Mouse (Mus musculus): Measurements from ENCODE around the gene Epha10. TPM values are rescaled to one million over a fixed set of nuclear protein-coding genes. Genes with fewer than 3 reads are reported as not detected.
A peak's percentile ranks its signal among the peaks of the same experiment; 100 is the strongest.

The Epha10 gene
- not detected in 2 replicates for polyA plus RNA-seq (2015; fragmentation: Nextera tagmentation; extraction: Ambion mirVana)

DNA sequence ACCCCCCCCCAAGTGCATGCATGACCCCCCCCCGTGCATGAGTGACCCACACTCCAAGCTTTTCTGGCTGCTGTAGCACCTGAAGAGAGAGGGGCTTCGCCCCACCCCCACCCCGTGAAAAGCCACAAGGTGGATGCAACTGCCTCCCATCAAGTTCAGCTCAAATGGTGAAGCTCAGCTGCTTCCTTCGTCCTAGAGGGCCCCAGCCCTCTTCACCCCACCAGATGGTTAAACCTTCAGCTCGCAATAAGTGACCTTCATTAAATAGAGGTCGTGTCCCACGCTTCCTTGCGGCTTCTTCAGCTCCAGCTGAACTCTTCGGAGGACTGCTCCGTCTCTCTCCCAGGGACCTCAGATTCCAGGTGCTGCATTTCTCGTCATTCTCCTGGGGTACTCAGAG, at the start of gene Epha10:
Epha10 (plus strand) TSS at position 301 of the 400 bp plus-strand sequence.
- Histone ChIP-seq H3K4me1 (ENCODE audit: insufficient read depth, low read depth, low read length) (no peaks in the 10 kb centered on the region), H3K27ac (ENCODE audit: low read length) (no peak within 1 kb of the TSS), H3K27me3 (replicated peaks; ENCODE audit: insufficient read depth, low read length) (peaks cover 24% of the 10 kb centered on the region), H3K4me2 (replicated peaks; ENCODE audit: low read depth, low read length) (0 out of 2 replicates have a peak within 1 kb of the TSS, but pooled peaks have one; percentile 3), H3K9me3 (ENCODE audit: low read length) (no peaks in the 10 kb centered on the region), H3K4me3 (ENCODE audit: low read depth, low read length) (no peak within 1 kb of the TSS), H3K9ac (replicated peaks; ENCODE audit: low read depth) (no peak within 1 kb of the TSS), H3K36me3 (ENCODE audit: insufficient read depth, low read length) (no peaks in the 10 kb centered on the region)
- ATAC-seq: no peak
- DNase-seq (ENCODE audit: low spot score): no peak
- no peak for TF ChIP-seq EP300 (IDR thresholded peaks at IDR 0.05)
- no peak for TF ChIP-seq CTCF (IDR thresholded peaks at IDR 0.05)
- 7% methylated on average over 11 of the region's 11 CpGs for WGBS

DNA sequence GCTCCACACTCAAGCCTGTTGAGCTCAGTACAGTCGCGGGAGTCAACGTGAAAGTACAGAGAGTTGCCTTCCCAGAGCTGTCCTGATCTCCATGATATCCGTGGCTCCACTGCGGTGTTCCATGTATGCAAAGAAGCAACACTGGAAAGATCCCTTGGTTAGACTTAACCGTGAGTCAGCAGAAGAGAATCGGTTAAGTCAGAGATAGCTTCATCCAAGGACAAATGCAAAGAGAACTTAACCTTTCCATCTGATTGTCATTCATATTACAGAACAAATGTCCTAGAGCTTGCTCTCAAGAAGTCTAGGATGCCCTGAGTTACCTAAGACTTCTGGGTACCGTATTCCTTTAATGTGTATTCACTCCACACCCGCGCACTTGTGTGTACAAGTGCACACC, 47.9 kb upstream of the Epha10 start:
- Histone ChIP-seq H3K27me3 (replicated peaks; ENCODE audit: insufficient read depth, low read length) (no peaks in the 10 kb centered on the region), H3K36me3 (ENCODE audit: insufficient read depth, low read length) (no peaks in the 10 kb centered on the region), H3K4me2 (replicated peaks; ENCODE audit: low read depth, low read length) (no peak overlapping the region), H3K9me3 (ENCODE audit: low read length) (no peaks in the 10 kb centered on the region), H3K4me1 (ENCODE audit: insufficient read depth, low read depth, low read length) (no peaks in the 10 kb centered on the region), H3K27ac (ENCODE audit: low read length) (no peak overlapping the region), H3K9ac (replicated peaks; ENCODE audit: low read depth) (no peak overlapping the region), H3K4me3 (ENCODE audit: low read depth, low read length) (no peak overlapping the region)
- DNase-seq (ENCODE audit: low spot score) (no peak), ATAC-seq (no peak)
- 94% methylated on average over 10 of the region's 10 CpGs for WGBS
- TF ChIP-seq EP300 (IDR thresholded peaks at IDR 0.05) (no peak), CTCF (IDR thresholded peaks at IDR 0.05) (no peak)

DNA sequence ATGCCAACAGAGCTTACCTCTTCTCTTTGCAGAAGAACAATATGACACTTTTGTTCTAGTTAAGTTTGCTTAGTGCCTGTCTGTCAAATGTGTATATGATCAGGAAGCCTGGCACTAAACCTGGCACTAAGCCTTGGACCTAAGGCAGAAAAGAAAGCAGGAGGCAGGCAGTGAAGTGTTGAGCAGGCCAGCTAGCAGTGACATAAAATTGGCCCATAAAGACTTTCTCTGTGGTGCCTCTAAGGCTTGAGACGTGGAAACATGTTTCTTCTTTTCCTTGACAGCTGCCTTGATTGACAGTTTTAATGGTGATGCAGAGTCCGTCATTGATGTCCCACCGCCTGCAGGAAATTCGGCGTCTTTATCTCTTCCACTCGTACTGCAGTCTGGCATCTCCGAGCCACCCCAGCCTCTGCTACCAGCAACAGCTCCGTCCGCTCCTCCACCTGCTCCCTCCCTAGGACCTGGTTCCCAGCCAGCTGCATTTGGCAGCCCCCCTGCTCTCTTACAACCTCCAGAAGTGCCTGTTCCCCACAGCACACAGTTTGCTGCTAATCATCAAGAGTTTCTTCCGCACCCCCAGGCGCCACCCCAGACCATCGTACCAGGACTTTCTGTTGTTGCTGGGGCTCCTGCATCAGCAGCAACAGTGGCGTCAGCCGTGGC, 42.5 kb upstream of the Epha10 start:
- no peak overlapping the region for H3K9ac ChIP-seq (replicated peaks; ENCODE audit: low read depth)
- 84% methylated on average over 14 of the region's 14 CpGs for WGBS
- H3K9me3 ChIP-seq (ENCODE audit: low read length): no peaks in the 10 kb centered on the region
- no peak overlapping the region for H3K4me2 ChIP-seq (replicated peaks; ENCODE audit: low read depth, low read length)
- H3K27me3 ChIP-seq (replicated peaks; ENCODE audit: insufficient read depth, low read length): no peaks in the 10 kb centered on the region
- ATAC-seq: no peak
- H3K27ac ChIP-seq (ENCODE audit: low read length): no peak overlapping the region
- no peak overlapping the region for H3K4me3 ChIP-seq (ENCODE audit: low read depth, low read length)
- TF ChIP-seq EP300 (IDR thresholded peaks at IDR 0.05): no peak
- TF ChIP-seq CTCF (IDR thresholded peaks at IDR 0.05): no peak
- H3K36me3 ChIP-seq (ENCODE audit: insufficient read depth, low read length): peaks cover 6% of the 10 kb centered on the region; the same call in 1 of the 2 replicates
- DNase-seq (ENCODE audit: low spot score): no peak
- H3K4me1 ChIP-seq (ENCODE audit: insufficient read depth, low read depth, low read length): no peaks in the 10 kb centered on the region

DNA sequence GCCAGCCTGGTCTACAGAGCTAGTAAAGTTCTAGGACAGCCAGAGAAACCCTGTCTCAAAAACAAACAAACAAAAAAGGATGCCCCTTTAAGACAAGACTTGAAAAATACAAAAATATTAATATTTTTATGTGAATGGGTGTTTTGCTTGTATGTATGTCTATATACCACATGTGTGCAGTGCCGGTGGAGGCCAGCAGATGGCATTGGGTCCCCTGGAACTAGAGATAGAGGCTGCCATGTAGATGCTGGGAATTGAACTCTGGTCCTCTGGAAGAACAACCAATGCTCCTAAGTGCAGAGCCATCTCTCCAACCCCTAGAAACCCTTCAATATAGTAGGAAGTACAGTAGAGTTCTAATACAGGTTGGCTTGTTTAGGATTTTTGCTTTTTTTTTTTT, 39.7 kb upstream of the Epha10 start:
- DNase-seq (ENCODE audit: low spot score): no peak
- TF ChIP-seq EP300 (IDR thresholded peaks at IDR 0.05) (no peak), CTCF (IDR thresholded peaks at IDR 0.05) (no peak)
- Histone ChIP-seq H3K27me3 (replicated peaks; ENCODE audit: insufficient read depth, low read length) (no peaks in the 10 kb centered on the region), H3K36me3 (ENCODE audit: insufficient read depth, low read length) (peaks cover 6% of the 10 kb centered on the region; the same call in 1 of the 2 replicates), H3K9ac (replicated peaks; ENCODE audit: low read depth) (no peak overlapping the region), H3K4me1 (ENCODE audit: insufficient read depth, low read depth, low read length) (no peaks in the 10 kb centered on the region), H3K27ac (ENCODE audit: low read length) (no peak overlapping the region), H3K9me3 (ENCODE audit: low read length) (no peaks in the 10 kb centered on the region), H3K4me3 (ENCODE audit: low read depth, low read length) (no peak overlapping the region), H3K4me2 (replicated peaks; ENCODE audit: low read depth, low read length) (no peak overlapping the region)
- WGBS: 100% methylated on average over 1 of the region's 1 CpGs
- no peak for ATAC-seq

DNA sequence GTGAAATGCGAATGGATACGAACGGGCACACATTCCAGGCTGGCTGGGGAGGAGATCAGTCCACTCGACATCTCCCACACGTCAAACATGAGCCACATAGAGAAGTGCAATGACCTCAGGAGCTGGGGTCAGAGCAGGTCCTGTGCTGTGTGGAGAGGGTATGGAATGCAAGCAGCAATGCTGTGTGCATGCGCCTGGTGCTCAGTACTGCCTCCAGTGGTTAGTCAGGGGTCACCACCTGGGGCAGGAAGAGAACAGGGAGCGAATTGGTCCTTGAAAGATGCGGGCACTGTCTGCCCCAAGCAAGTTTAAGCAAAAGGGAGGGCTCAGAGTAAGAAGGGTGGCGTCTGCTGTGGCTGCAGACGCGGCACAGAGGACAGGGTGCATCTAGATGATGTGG, 37.2 kb upstream of the Epha10 start:
- ATAC-seq (peak; percentile 48), DNase-seq (ENCODE audit: low spot score) (peak; percentile 38)
- TF ChIP-seq CTCF (IDR thresholded peaks at IDR 0.05) (peak; percentile 85), EP300 (IDR thresholded peaks at IDR 0.05) (no peak)
- no peaks in the 10 kb centered on the region for H3K27me3 ChIP-seq (replicated peaks; ENCODE audit: insufficient read depth, low read length)
- no peak overlapping the region for H3K27ac ChIP-seq (ENCODE audit: low read length)
- H3K9me3 ChIP-seq (ENCODE audit: low read length): no peaks in the 10 kb centered on the region
- no peak overlapping the region for H3K9ac ChIP-seq (replicated peaks; ENCODE audit: low read depth)
- no peak overlapping the region for H3K4me2 ChIP-seq (replicated peaks; ENCODE audit: low read depth, low read length)
- WGBS: 54% methylated on average over 11 of the region's 11 CpGs
- H3K4me1 ChIP-seq (ENCODE audit: insufficient read depth, low read depth, low read length): no peaks in the 10 kb centered on the region
- peaks cover 3% of the 10 kb centered on the region; the same call in 1 of the 2 replicates for H3K36me3 ChIP-seq (ENCODE audit: insufficient read depth, low read length)
- no peak overlapping the region for H3K4me3 ChIP-seq (ENCODE audit: low read depth, low read length)

DNA sequence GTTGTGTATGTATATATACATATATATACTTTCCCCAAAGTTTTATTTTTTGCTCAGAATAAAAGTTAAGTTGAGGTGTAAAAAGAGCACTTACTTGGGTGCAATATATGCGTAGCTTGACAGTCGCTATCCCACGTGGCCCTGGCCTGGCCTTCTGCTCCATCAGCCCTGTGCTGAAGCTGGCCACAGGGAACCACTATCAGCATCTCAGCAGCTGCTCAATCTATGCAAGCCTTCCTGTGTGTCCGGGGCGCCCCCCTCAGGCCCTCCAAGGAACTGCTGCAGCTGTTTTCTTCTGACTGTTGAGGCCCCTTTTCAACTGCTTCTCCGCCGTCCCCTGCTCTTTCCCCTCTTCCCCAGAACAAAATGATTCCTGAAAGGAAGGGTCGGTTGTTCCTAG, 33.1 kb upstream of the Epha10 start:
- Histone ChIP-seq H3K4me3 (ENCODE audit: low read depth, low read length) (no peak overlapping the region), H3K36me3 (ENCODE audit: insufficient read depth, low read length) (no peaks in the 10 kb centered on the region), H3K27ac (ENCODE audit: low read length) (no peak overlapping the region), H3K9ac (replicated peaks; ENCODE audit: low read depth) (no peak overlapping the region), H3K27me3 (replicated peaks; ENCODE audit: insufficient read depth, low read length) (no peaks in the 10 kb centered on the region), H3K4me1 (ENCODE audit: insufficient read depth, low read depth, low read length) (peaks cover 12% of the 10 kb centered on the region; the same call in 1 of the 2 replicates), H3K9me3 (ENCODE audit: low read length) (no peaks in the 10 kb centered on the region), H3K4me2 (replicated peaks; ENCODE audit: low read depth, low read length) (no peak overlapping the region)
- peak; percentile 80 for DNase-seq (ENCODE audit: low spot score)
- peak; percentile 96 for TF ChIP-seq CTCF (IDR thresholded peaks at IDR 0.05)
- TF ChIP-seq EP300 (IDR thresholded peaks at IDR 0.05): no peak
- no peak for ATAC-seq
- 12% methylated on average over 8 of the region's 8 CpGs for WGBS
